Mouse (Mus musculus) G1E (cell line): ENCODE data around the gene Trim45. TPM values are rescaled to one million over a fixed set of nuclear protein-coding genes. Genes with fewer than 3 reads are reported as not detected.

Experiments
- ATAC-seq: 2 replicates; pipeline ENCODE4 v1.8.0; 2016; ENCODE audit warnings: mild to moderate bottlenecking; ENCODE audit not compliant: insufficient number of reproducible peaks, poor library complexity, low FRiP score, severe bottlenecking; ENCODE audit errors: extremely low read depth
- DNase-seq: peaks from one replicate; pipeline ENCODE4 v3.0.0; 2012; ENCODE audit warnings: low spot score
- H3K27me3 ChIP-seq: 2 replicates; pipeline ENCODE4 v1.6.1; 2012; ENCODE audit warnings: mild to moderate bottlenecking, low read length, inconsistent platforms; ENCODE audit not compliant: insufficient read depth
- H3K36me3 ChIP-seq: replicated peaks from 2 replicates; pipeline ENCODE3; 2012; ENCODE audit warnings: mild to moderate bottlenecking, inconsistent platforms
- H3K4me1 ChIP-seq: 2 replicates; pipeline ENCODE4 v1.6.1; 2012; ENCODE audit warnings: low read depth, low read length, inconsistent platforms, mixed read lengths; ENCODE audit not compliant: insufficient read depth
- H3K4me3 ChIP-seq: 2 replicates; pipeline ENCODE4 v1.5.1; 2012; ENCODE audit warnings: low read depth, mild to moderate bottlenecking, inconsistent platforms, low read length, moderate library complexity, mixed read lengths
- H3K9me3 ChIP-seq: replicated peaks from 2 replicates; pipeline ENCODE4 v1.6.1; 2012; ENCODE audit warnings: inconsistent platforms
- CTCF ChIP-seq: IDR thresholded peaks from 2 replicates; pipeline ENCODE4 v1.5.1; 2012; ENCODE audit warnings: low read depth, low read length, inconsistent platforms, mixed read lengths
- GATA1 ChIP-seq: IDR thresholded peaks from 2 replicates; pipeline ENCODE4 v1.6.1; 2012; ENCODE audit warnings: borderline replicate concordance, low read length, inconsistent platforms, mixed read lengths
- GATA2 ChIP-seq: IDR thresholded peaks from 2 replicates; pipeline ENCODE4 v1.6.1; 2012; ENCODE audit warnings: low read depth, low read length, inconsistent platforms, borderline replicate concordance
- POLR2AphosphoS5 ChIP-seq: IDR thresholded peaks from 2 replicates; pipeline ENCODE4 v1.6.1; 2012; ENCODE audit warnings: low read depth, low read length, inconsistent platforms; ENCODE audit not compliant: insufficient replicate concordance
- TAL1 ChIP-seq: conservative IDR thresholded peaks from 2 replicates; pipeline ENCODE4 v1.6.1; 2012; ENCODE audit warnings: low read depth, low read length, inconsistent platforms, mixed read lengths
- polyA plus RNA-seq: library from polyadenylated mRNA; stranded (reverse); fragments of >175 nt; gene quantifications from 2 replicates; pipeline ENCODE4 v1.2.3, GENCODE M21; 2012
- total RNA-seq, 2 experiments: library from RNA; stranded (forward) in 1 of 2; stranded (reverse) in 1 of 2; fragments of 200-1000 nt in 1 of 2; fragments of >200 nt in 1 of 2; fragmentation: Nextera tagmentation in 1 of 2; gene quantifications; 2 replicates each; pipeline ENCODE4 v1.2.3; 2014 to 2017

The Trim45 gene
- total and polyA plus RNA-seq, 3 experiments = 0.67 to 3.0 (median 1.1) TPM

DNA sequence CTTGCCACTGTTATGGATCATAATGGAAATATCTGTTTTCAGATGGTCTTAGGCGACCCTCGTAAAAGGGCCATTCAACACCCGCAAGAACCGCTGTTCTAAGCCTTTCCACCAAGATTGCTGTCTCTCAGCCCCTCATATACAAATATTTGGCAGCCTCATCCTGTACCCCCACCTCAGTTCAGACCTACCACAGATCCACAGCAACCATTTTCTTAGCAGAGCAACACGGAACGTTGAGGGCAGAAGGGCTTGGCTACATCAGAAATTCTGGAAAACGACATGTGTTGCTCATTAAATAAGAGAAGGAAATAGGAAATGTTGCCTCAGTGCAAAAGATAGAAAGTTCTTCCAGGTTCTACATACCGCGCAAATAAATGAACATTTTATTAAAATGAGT is 11.0 kb upstream of the Trim45 start:
- TF ChIP-seq POLR2AphosphoS5 (no peak), CTCF (no peak), TAL1 (no peak), GATA2 (no peak), GATA1 (no peak)
- H3K4me1 ChIP-seq = peaks cover 3% of the 10 kb centered on the region; the same call in 1 of the 2 replicates
- H3K4me3 ChIP-seq = no peak overlapping the region
- peaks cover 24% of the 10 kb centered on the region for H3K27me3 ChIP-seq
- DNase-seq = no peak
- no peaks in the 10 kb centered on the region for H3K9me3 ChIP-seq
- no peaks in the 10 kb centered on the region for H3K36me3 ChIP-seq
- ATAC-seq = no peak

- no peak overlapping the region; the same call in 1 of the 2 replicates for H3K4me3 ChIP-seq
- DNase-seq (no peak), ATAC-seq (no peak)
These were observed 10.3 kb upstream of the Trim45 start for GRCm38 (mm10) chr3:100911498-100912213.

GRCm38 (mm10) chr3:100916844-100917243 is 5.2 kb upstream of the Trim45 start:
- DNase-seq (peak; percentile 29), ATAC-seq (no peak)
- Histone ChIP-seq H3K36me3 (no peaks in the 10 kb centered on the region), H3K4me3 (no peak overlapping the region), H3K4me1 (peaks cover 27% of the 10 kb centered on the region), H3K27me3 (peaks cover 17% of the 10 kb centered on the region), H3K9me3 (no peaks in the 10 kb centered on the region)
- TF ChIP-seq CTCF (0 out of 2 replicates have a peak, but pooled peaks have one; percentile 9), GATA2 (no peak), TAL1 (no peak)

More at GRCm38 (mm10) chr3:100911498-100912213, 10.3 kb upstream of the Trim45 start:
- Histone ChIP-seq H3K9me3 (no peaks in the 10 kb centered on the region), H3K4me1 (peaks cover 4% of the 10 kb centered on the region; the same call in 1 of the 2 replicates), H3K36me3 (no peaks in the 10 kb centered on the region), H3K27me3 (peaks cover 22% of the 10 kb centered on the region)
- TF ChIP-seq CTCF (no peak), GATA2 (no peak), POLR2AphosphoS5 (no peak), GATA1 (no peak), TAL1 (no peak)

DNA sequence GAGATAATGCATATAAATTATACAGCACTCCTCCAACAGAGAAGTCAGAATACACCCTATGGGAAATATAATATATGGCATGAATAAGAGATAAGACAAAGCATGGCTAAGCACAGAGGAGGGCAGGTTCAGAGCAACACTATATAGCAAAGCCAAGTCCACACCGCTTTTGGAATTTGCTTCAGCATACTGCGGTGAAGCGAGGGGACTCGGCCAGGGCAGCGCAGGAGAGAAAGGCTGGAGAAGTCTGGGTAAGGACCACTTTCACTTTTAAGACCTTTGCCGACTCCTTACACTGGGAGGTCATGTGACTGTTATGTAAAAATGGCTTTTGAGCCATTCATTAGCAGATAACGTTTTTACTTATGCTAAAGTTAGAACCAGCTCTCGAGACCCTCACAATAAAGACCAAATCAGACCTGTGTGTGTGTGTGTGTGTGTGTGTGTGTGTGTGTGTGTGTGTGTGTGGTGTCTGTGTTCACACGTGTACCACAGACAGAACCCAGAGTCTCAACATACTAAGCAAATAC is 1.3 kb upstream of the Trim45 start:
- TF ChIP-seq CTCF (no peak), TAL1 (no peak), POLR2AphosphoS5 (no peak), GATA2 (no peak), GATA1 (no peak)
- Histone ChIP-seq H3K27me3 (peaks cover 15% of the 10 kb centered on the region), H3K4me3 (peak overlapping the region; percentile 35; the same call in 1 of the 2 replicates), H3K9me3 (no peaks in the 10 kb centered on the region), H3K36me3 (no peaks in the 10 kb centered on the region), H3K4me1 (peaks cover 43% of the 10 kb centered on the region)
- no peak for DNase-seq
- ATAC-seq = no peak

DNA sequence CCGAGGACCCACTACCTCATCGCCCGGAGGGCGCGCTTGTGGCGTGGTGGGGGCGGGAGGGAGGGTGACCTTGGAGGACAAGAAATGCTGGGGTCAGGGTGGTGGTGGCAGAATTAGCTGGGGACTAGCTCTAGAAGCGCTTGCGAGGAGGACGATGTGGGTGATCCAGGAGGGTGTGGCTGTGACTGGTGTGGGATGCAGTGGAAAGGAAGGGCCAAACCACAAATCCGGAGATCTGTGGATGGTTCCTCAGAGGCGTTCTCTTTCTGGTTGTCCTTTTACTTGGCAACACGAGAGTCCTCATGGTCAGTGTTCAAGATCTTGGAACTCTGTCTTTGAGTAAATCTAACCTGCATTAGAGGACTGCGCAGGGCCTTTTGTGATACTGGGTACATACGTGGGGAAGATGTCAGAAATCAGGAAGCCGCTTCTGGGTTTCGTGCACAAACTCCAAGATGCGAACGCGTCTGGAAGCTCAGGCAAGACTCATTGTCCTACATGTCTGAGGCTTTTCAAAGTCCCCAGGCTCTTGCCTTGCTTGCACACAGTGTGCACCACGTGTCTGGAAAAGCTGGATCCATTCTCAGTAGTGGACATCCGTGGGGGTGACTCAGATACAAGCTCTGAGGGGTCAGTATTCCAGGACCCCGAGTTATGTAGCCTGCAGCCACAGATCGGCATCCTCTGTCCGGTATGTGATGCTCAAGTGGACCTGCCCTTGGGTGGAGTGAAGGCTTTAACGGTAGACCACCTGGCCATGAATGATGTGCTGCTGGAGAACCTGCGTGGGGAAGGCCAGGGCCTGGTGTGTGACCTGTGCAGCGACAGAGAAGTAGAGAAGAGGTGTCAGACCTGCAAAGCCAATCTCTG is 739 bp downstream of the Trim45 start:
- Histone ChIP-seq H3K4me3 (peak overlapping the region; percentile 72), H3K4me1 (peaks cover 35% of the 10 kb centered on the region), H3K36me3 (no peaks in the 10 kb centered on the region), H3K27me3 (peaks cover 11% of the 10 kb centered on the region), H3K9me3 (no peaks in the 10 kb centered on the region)
- ATAC-seq = no peak
- TF ChIP-seq CTCF = no peak
- TF ChIP-seq TAL1 = no peak
- no peak for TF ChIP-seq GATA2
- TF ChIP-seq GATA1 = no peak
- TF ChIP-seq POLR2AphosphoS5 = no peak
- no peak for DNase-seq

GRCm38 (mm10) chr3:100924065-100924732 is 2.2 kb downstream of the Trim45 start:
- Histone ChIP-seq H3K27me3 (peaks cover 5% of the 10 kb centered on the region), H3K9me3 (no peaks in the 10 kb centered on the region), H3K4me3 (no peak overlapping the region), H3K36me3 (peaks cover 3% of the 10 kb centered on the region), H3K4me1 (peaks cover 35% of the 10 kb centered on the region)
- TF ChIP-seq POLR2AphosphoS5 (no peak), CTCF (no peak), GATA1 (no peak), TAL1 (no peak), GATA2 (no peak)
- DNase-seq = no peak
- ATAC-seq = no peak
